Mouse (Mus musculus): Measurements from ENCODE around the gene Ccdc97. TPM values are rescaled to one million over a fixed set of nuclear protein-coding genes. Genes with fewer than 3 reads are reported as not detected.
A peak's percentile ranks its signal among the peaks of the same experiment; 100 is the strongest.

Gene Ccdc97
- polyA plus RNA-seq, 1 experiment from 2014 or later: 30.8 TPM

DNA sequence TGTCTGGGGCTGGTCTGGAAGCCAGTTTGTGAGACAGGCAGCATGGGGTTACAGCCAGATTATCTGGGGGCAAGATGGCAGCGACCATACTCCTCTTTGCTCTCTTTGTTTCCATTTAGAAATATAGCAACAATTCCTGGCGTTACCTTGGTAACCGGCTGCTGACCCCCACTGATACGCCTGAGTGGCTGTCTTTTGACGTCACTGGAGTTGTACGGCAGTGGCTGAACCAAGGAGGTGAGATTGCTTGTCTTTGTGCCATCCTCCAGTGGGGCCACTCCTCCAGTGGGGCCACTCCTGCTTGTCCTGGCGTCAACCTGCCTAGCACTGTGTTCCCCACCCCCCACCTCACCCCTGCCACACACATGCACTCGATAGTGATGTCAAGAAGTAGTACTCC is 24.8 kb downstream of the Ccdc97 start:
- no peak overlapping the region for H3K27ac ChIP-seq (ENCODE audit: low read length)
- no peaks in the 10 kb centered on the region for H3K9me3 ChIP-seq (ENCODE audit: control insufficient read depth, low read depth, low read length)
- no peak overlapping the region for H3K4me3 ChIP-seq (ENCODE audit: low read depth, low read length)
- 65% methylated on average over 8 of the region's 8 CpGs for WGBS
- H3K9ac ChIP-seq (replicated peaks; ENCODE audit: low read depth, low read length): no peak overlapping the region
- H3K4me2 ChIP-seq (replicated peaks; ENCODE audit: low read depth, low read length): no peak overlapping the region
- 0 out of 2 replicates have a peak, but pooled peaks cover 3% of the 10 kb centered on the region for H3K4me1 ChIP-seq (ENCODE audit: control insufficient read depth, insufficient read depth, low read length)
- H3K27me3 ChIP-seq (ENCODE audit: control insufficient read depth, insufficient read depth, low read length): no peaks in the 10 kb centered on the region
- ATAC-seq (ENCODE audit: insufficient number of reproducible peaks, insufficient read depth, low FRiP score, low read depth): no peak
- H3K36me3 ChIP-seq (ENCODE audit: control insufficient read depth, insufficient read depth, low read length): no peaks in the 10 kb centered on the region

DNA sequence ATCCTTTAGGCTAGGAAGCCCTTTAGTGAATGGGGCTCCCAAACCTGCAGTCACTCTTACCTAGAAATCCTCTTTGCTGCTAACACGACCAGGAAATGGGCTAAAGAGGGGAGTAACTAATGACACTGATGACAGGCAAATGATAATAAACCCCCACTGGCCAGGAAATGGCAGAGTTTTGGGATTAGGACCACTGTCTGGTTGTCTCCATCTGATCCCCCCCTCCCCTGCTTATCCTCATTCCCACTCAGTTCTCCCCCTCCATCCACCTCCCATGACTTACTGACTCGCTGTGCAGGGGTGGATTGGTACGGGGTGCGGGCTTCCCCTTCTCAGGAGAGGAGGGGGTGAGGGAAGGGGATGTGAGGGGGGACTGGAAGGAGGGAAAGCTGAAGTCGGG is 28.8 kb downstream of the Ccdc97 start:
- no peak for ATAC-seq (ENCODE audit: insufficient number of reproducible peaks, insufficient read depth, low FRiP score, low read depth)
- no peak overlapping the region for H3K27ac ChIP-seq (ENCODE audit: low read length)
- H3K4me2 ChIP-seq (replicated peaks; ENCODE audit: low read depth, low read length): peak overlapping the region; percentile 97; the same call in 1 of the 2 replicates
- peaks cover 20% of the 10 kb centered on the region; the same call in 1 of the 2 replicates for H3K4me1 ChIP-seq (ENCODE audit: control insufficient read depth, insufficient read depth, low read length)
- no peaks in the 10 kb centered on the region; the same call in 1 of the 2 replicates for H3K27me3 ChIP-seq (ENCODE audit: control insufficient read depth, insufficient read depth, low read length)
- no peaks in the 10 kb centered on the region for H3K36me3 ChIP-seq (ENCODE audit: control insufficient read depth, insufficient read depth, low read length)
- H3K9me3 ChIP-seq (ENCODE audit: control insufficient read depth, low read depth, low read length): no peaks in the 10 kb centered on the region
- WGBS: 46% methylated on average over 5 of the region's 5 CpGs
- no peak overlapping the region for H3K9ac ChIP-seq (replicated peaks; ENCODE audit: low read depth, low read length)
- no peak overlapping the region for H3K4me3 ChIP-seq (ENCODE audit: low read depth, low read length)

DNA sequence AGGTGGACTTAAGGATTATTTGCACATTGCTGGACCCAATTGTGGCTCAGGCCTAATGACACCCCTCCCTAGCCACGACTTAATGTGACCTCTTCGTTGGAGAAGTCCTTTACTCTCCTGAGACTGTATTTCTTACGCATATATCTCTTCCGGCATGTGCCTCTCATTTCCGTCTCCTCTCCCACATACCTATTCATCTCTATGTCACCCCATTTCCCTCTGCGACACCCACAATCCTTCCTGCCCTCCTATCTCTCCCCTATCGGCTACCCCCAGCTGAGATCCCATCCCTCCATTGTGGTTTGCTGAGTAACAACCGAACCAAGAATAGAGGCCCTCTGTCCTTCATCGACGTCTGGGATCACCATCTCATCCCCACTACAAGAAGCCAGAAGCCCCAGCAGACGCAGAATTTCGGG is 29.3 kb downstream of the Ccdc97 start:
- peak overlapping the region; percentile 34; the same call in 1 of the 2 replicates for H3K9ac ChIP-seq (replicated peaks; ENCODE audit: low read depth, low read length)
- H3K4me3 ChIP-seq (ENCODE audit: low read depth, low read length): peak overlapping the region; percentile 70
- H3K9me3 ChIP-seq (ENCODE audit: control insufficient read depth, low read depth, low read length): no peaks in the 10 kb centered on the region
- ATAC-seq (ENCODE audit: insufficient number of reproducible peaks, insufficient read depth, low FRiP score, low read depth): no peak
- H3K4me1 ChIP-seq (ENCODE audit: control insufficient read depth, insufficient read depth, low read length): peaks cover 20% of the 10 kb centered on the region; the same call in 1 of the 2 replicates
- H3K36me3 ChIP-seq (ENCODE audit: control insufficient read depth, insufficient read depth, low read length): no peaks in the 10 kb centered on the region
- H3K4me2 ChIP-seq (replicated peaks; ENCODE audit: low read depth, low read length): peak overlapping the region; percentile 97
- 8% methylated on average over 12 of the region's 12 CpGs for WGBS
- H3K27me3 ChIP-seq (ENCODE audit: control insufficient read depth, insufficient read depth, low read length): no peaks in the 10 kb centered on the region; the same call in 1 of the 2 replicates
- H3K27ac ChIP-seq (ENCODE audit: low read length): no peak overlapping the region

GRCm38 (mm10) chr7:25688810-25689586 is 29.9 kb downstream of the Ccdc97 start:
- H3K27ac ChIP-seq (ENCODE audit: low read length): peak overlapping the region; percentile 49; the same call in 1 of the 2 replicates
- WGBS: under 1% methylated on average over 48 of the region's 52 CpGs
- H3K9me3 ChIP-seq (ENCODE audit: control insufficient read depth, low read depth, low read length): no peaks in the 10 kb centered on the region
- no peaks in the 10 kb centered on the region for H3K36me3 ChIP-seq (ENCODE audit: control insufficient read depth, insufficient read depth, low read length)
- peak overlapping the region; percentile 34 for H3K9ac ChIP-seq (replicated peaks; ENCODE audit: low read depth, low read length)
- H3K27me3 ChIP-seq (ENCODE audit: control insufficient read depth, insufficient read depth, low read length): no peaks in the 10 kb centered on the region; the same call in 1 of the 2 replicates
- peaks cover 20% of the 10 kb centered on the region; the same call in 1 of the 2 replicates for H3K4me1 ChIP-seq (ENCODE audit: control insufficient read depth, insufficient read depth, low read length)
- H3K4me2 ChIP-seq (replicated peaks; ENCODE audit: low read depth, low read length): peak overlapping the region; percentile 97
- peak; percentile 73 for ATAC-seq (ENCODE audit: insufficient number of reproducible peaks, insufficient read depth, low FRiP score, low read depth)
- peak overlapping the region; percentile 70 for H3K4me3 ChIP-seq (ENCODE audit: low read depth, low read length)

DNA sequence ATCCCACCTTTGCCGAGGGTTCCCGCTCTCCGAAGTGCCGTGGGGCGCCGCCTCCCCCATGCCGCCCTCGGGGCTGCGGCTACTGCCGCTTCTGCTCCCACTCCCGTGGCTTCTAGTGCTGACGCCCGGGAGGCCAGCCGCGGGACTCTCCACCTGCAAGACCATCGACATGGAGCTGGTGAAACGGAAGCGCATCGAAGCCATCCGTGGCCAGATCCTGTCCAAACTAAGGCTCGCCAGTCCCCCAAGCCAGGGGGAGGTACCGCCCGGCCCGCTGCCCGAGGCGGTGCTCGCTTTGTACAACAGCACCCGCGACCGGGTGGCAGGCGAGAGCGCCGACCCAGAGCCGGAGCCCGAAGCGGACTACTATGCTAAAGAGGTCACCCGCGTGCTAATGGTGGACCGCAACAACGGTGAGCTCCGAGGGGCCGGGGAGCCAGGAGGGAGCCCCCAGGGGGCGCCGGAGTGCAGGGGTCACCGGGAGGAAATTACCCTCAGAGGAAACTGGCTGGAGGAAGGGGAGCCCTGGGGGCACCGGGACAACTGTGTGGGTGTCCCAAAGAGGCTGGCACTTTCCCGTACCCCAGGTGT is 31.0 kb downstream of the Ccdc97 start:
- Histone ChIP-seq H3K4me2 (replicated peaks; ENCODE audit: low read depth, low read length) (peak overlapping the region; percentile 97), H3K36me3 (ENCODE audit: control insufficient read depth, insufficient read depth, low read length) (no peaks in the 10 kb centered on the region), H3K27ac (ENCODE audit: low read length) (0 out of 2 replicates have a peak overlapping the region, but pooled peaks have one; percentile 27), H3K27me3 (ENCODE audit: control insufficient read depth, insufficient read depth, low read length) (no peaks in the 10 kb centered on the region; the same call in 1 of the 2 replicates), H3K9ac (replicated peaks; ENCODE audit: low read depth, low read length) (peak overlapping the region; percentile 34; the same call in 1 of the 2 replicates), H3K4me3 (ENCODE audit: low read depth, low read length) (peak overlapping the region; percentile 70), H3K4me1 (ENCODE audit: control insufficient read depth, insufficient read depth, low read length) (peaks cover 20% of the 10 kb centered on the region; the same call in 1 of the 2 replicates), H3K9me3 (ENCODE audit: control insufficient read depth, low read depth, low read length) (no peaks in the 10 kb centered on the region)
- under 1% methylated on average over 47 of the region's 47 CpGs for WGBS
- no peak for ATAC-seq (ENCODE audit: insufficient number of reproducible peaks, insufficient read depth, low FRiP score, low read depth)

DNA sequence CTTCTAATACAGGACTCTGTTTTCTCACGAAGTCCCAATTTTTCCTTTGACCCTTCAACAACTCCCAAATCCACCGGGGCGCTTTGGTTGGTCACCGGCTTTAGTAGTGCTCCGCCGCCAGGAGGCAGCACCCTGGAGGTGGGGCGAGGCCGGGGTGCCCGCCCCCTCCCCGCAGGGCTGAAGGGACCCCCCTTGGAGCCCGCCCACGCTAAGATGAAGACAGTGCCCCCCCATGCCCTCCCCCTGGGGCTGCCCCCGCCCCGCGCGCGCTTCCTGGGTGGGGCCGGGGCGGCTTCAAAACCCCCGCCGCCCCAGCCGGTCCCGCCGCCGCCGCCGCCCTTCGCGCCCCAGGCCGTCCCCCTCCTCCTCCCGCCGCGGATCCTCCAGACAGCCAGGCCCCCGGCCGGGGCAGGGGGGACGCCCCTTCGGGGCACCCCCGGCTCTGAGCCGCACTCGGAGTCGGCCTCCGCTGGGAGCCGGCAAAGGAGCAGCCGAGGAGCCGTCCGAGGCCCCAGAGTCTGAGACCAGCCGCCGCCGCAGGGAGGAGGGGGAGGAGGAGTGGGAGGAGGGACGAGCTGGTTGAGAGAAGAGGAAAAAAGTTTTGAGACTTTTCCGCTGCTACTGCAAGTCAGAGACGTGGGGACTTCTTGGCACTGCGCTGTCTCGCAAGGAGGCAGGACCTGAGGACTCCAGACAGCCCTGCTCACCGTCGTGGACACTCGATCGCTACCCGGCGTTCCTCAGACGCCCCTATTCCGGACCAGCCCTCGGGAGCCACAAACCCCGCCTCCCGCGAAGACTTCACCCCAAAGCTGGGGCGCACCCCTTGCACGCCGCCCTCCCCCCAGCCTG is 32.0 kb downstream of the Ccdc97 start, which contains the start of gene Tgfb1:
TSS of gene Tgfb1 (plus strand) at position 323 of the 852 bp plus-strand sequence.
- H3K36me3 ChIP-seq (ENCODE audit: control insufficient read depth, insufficient read depth, low read length): no peaks in the 10 kb centered on the region
- peak within 1 kb of the TSS; percentile 97 for H3K4me2 ChIP-seq (replicated peaks; ENCODE audit: low read depth, low read length)
- no peaks in the 10 kb centered on the region; the same call in 1 of the 2 replicates for H3K27me3 ChIP-seq (ENCODE audit: control insufficient read depth, insufficient read depth, low read length)
- ATAC-seq (ENCODE audit: insufficient number of reproducible peaks, insufficient read depth, low FRiP score, low read depth): peak; percentile 29
- H3K9ac ChIP-seq (replicated peaks; ENCODE audit: low read depth, low read length): peak within 1 kb of the TSS; percentile 58
- no peaks in the 10 kb centered on the region for H3K9me3 ChIP-seq (ENCODE audit: control insufficient read depth, low read depth, low read length)
- peak within 1 kb of the TSS; percentile 75; the same call in 1 of the 2 replicates for H3K27ac ChIP-seq (ENCODE audit: low read length)
- under 1% methylated on average over 65 of the region's 69 CpGs for WGBS
- H3K4me3 ChIP-seq (ENCODE audit: low read depth, low read length): peak within 1 kb of the TSS; percentile 70
- peaks cover 20% of the 10 kb centered on the region; the same call in 1 of the 2 replicates for H3K4me1 ChIP-seq (ENCODE audit: control insufficient read depth, insufficient read depth, low read length)

DNA sequence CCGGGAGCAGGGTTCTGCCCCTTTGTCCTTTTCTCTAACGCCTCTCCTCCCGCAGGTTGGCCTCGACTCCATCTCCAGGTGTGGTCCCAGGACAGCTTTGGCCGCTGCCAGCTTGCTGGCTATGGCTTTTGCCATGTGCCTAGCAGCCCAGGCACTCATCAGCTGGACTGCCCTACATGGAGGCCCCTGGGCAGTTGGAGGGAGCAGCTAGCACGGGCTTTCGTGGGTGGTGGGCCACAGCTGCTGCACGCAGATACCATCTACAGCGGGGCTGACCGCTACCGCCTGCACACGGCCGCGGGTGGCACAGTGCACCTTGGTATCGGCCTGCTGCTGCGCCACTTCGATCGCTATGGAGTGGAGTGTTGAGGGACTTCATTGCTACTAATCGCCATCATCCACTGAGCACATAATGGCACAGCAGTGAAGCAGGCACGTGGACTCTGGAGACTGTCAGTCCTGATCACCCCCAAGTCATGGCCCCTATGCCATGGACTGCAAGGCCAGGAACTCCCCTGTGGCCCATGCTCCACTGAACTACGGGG is 32.9 kb downstream of the Ccdc97 start:
- whole genome bisulfite sequencing: 71% methylated on average over 21 of the region's 21 CpGs
- Histone ChIP-seq H3K36me3 (ENCODE audit: control insufficient read depth, insufficient read depth, low read length) (no peaks in the 10 kb centered on the region), H3K4me2 (replicated peaks; ENCODE audit: low read depth, low read length) (peak overlapping the region; percentile 97), H3K4me3 (ENCODE audit: low read depth, low read length) (peak overlapping the region; percentile 70; the same call in 1 of the 2 replicates), H3K9ac (replicated peaks; ENCODE audit: low read depth, low read length) (no peak overlapping the region; the same call in 1 of the 2 replicates), H3K27ac (ENCODE audit: low read length) (no peak overlapping the region), H3K9me3 (ENCODE audit: control insufficient read depth, low read depth, low read length) (no peaks in the 10 kb centered on the region), H3K27me3 (ENCODE audit: control insufficient read depth, insufficient read depth, low read length) (no peaks in the 10 kb centered on the region; the same call in 1 of the 2 replicates), H3K4me1 (ENCODE audit: control insufficient read depth, insufficient read depth, low read length) (peaks cover 26% of the 10 kb centered on the region; the same call in 1 of the 2 replicates)
- ATAC-seq (ENCODE audit: insufficient number of reproducible peaks, insufficient read depth, low FRiP score, low read depth): no peak
